Mouse (Mus musculus) kidney, embryonic 16.5 days (tissue): ENCODE results near the gene Sema4d. TPM values are rescaled to one million over a fixed set of nuclear protein-coding genes. Genes with fewer than 3 reads are reported as not detected.

Source experiments
- ATAC-seq: fragments of 200-750 bp; cut with Nextera tagmentation; 2 replicates; pipeline ENCODE4 v1.8.0; 2017; ENCODE audit warnings: moderate TSS enrichment; ENCODE audit not compliant: low FRiP score, low TSS enrichment
- H3K27ac ChIP-seq: fragments of 300-500 bp; sonication (generic); 2 replicates; pipeline ENCODE4 v1.5.1; 2014; ENCODE audit warnings: low read length
- H3K27me3 ChIP-seq: fragments of 300-500 bp; sonication (generic); 2 replicates; pipeline ENCODE4 v1.6.1; 2014; ENCODE audit warnings: low read length, control low read depth, mixed read lengths; ENCODE audit not compliant: insufficient read depth
- H3K36me3 ChIP-seq: fragments of 300-500 bp; sonication (generic); 2 replicates; pipeline ENCODE4 v1.6.1; 2014; ENCODE audit warnings: low read length, control low read depth, mixed read lengths; ENCODE audit not compliant: insufficient read depth
- H3K4me1 ChIP-seq: fragments of 300-500 bp; sonication (generic); 2 replicates; pipeline ENCODE4 v1.6.1; 2014; ENCODE audit warnings: low read length, control low read depth, mixed read lengths; ENCODE audit not compliant: insufficient read depth
- H3K4me2 ChIP-seq: fragments of 300-500 bp; sonication (generic); replicated peaks from 2 replicates; pipeline ENCODE4 v1.6.1; 2014; ENCODE audit warnings: low read depth, low read length
- H3K4me3 ChIP-seq: fragments of 300-500 bp; sonication (generic); 2 replicates; pipeline ENCODE4 v1.5.1; 2014; ENCODE audit warnings: mild to moderate bottlenecking, low read length
- H3K9ac ChIP-seq: fragments of 300-500 bp; sonication (generic); replicated peaks from 2 replicates; pipeline ENCODE4 v1.6.1; 2014; ENCODE audit warnings: low read length
- H3K9me3 ChIP-seq: fragments of 300-500 bp; sonication (generic); 2 replicates; pipeline ENCODE4 v1.6.1; 2016; ENCODE audit warnings: low read length, control low read depth
- WGBS: fragments of 180-500 bp; shearing (Covaris S2); extraction: QIAGEN DNeasy Blood & Tissue Kit; methylation state at CpG from one replicate; pipeline ENCODE4 v1.1.7; 2014; 5-methylcytosine and 5-hydroxymethylcytosine counted together
- polyA plus RNA-seq: library from polyadenylated mRNA; unstranded; fragments of >200 nt; fragmentation: Nextera tagmentation; extraction: Ambion mirVana; gene quantifications from 2 replicates; pipeline ENCODE4 v1.2.1, GENCODE M21; 2015

Sema4d gene
- polyA plus RNA-seq, 1 experiment from 2014 or later, result 29.0 TPM

DNA sequence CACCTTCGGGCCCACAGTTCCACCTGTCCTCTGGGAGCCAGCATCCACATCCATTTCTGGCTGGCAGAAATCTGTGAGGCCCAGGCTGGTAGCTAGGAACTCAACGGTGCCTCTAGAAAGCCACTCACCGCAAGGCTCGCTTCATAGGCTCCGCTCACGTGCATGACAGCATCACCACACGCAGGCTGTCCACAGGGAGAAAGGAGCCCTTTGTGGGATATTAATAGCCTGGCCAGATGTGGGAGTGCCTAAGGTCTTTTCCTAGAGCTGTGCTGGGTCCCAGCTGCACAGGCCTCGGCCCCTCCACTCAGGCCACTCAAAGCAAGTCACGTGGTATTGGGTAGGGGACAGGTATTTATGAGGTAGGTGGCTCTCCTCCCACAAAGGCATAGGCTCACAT is 35.1 kb downstream of the Sema4d start:
- Histone ChIP-seq H3K9me3 (no peaks in the 10 kb centered on the region), H3K27me3 (no peaks in the 10 kb centered on the region), H3K4me2 (no peak overlapping the region), H3K9ac (no peak overlapping the region), H3K4me3 (no peak overlapping the region), H3K27ac (no peak overlapping the region), H3K36me3 (no peaks in the 10 kb centered on the region; the same call in 1 of the 2 replicates), H3K4me1 (peaks cover 35% of the 10 kb centered on the region)
- WGBS, result 49% methylated on average over 9 of the region's 9 CpGs
- peak; percentile 49 for ATAC-seq

GRCm38 (mm10) chr13:51757099-51757498 is 36.4 kb downstream of the Sema4d start:
- Histone ChIP-seq H3K27ac (no peak overlapping the region), H3K9me3 (no peaks in the 10 kb centered on the region), H3K4me3 (no peak overlapping the region), H3K4me1 (peaks cover 48% of the 10 kb centered on the region), H3K4me2 (no peak overlapping the region), H3K36me3 (no peaks in the 10 kb centered on the region), H3K9ac (no peak overlapping the region), H3K27me3 (no peaks in the 10 kb centered on the region)
- WGBS, result 71% methylated on average over 2 of the region's 2 CpGs
- no peak for ATAC-seq

DNA sequence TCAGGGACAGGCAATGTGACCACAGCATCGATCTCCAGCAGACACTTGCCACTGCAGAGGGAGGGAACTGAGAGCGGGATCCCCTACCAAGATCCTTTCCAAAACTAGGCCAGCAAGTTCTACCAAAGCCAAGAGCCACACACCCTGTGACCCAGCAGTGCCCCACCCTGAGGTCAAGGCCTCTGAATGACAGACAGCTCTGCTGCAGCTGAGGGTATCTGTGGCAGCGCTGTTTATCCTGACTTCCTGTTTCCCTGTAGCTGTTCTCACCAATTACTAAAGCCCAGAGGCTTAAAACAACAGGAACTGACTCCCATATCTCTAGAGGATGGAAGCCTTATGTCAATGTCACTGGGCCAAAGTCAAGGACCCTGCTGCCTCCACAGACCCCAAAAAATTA is 37.0 kb downstream of the Sema4d start:
- no peaks in the 10 kb centered on the region for H3K36me3 ChIP-seq
- no peaks in the 10 kb centered on the region for H3K27me3 ChIP-seq
- H3K9ac ChIP-seq, result no peak overlapping the region
- peaks cover 50% of the 10 kb centered on the region for H3K4me1 ChIP-seq
- no peak for ATAC-seq
- H3K4me2 ChIP-seq, result no peak overlapping the region
- no peak overlapping the region for H3K4me3 ChIP-seq
- WGBS, result 53% methylated on average over 3 of the region's 3 CpGs
- peak overlapping the region; percentile 8; the same call in 1 of the 2 replicates for H3K27ac ChIP-seq
- no peaks in the 10 kb centered on the region for H3K9me3 ChIP-seq

GRCm38 (mm10) chr13:51756019-51756418 is 37.5 kb downstream of the Sema4d start:
- H3K9ac ChIP-seq, result no peak overlapping the region
- H3K27me3 ChIP-seq, result no peaks in the 10 kb centered on the region
- H3K9me3 ChIP-seq, result no peaks in the 10 kb centered on the region
- 76% methylated on average over 9 of the region's 9 CpGs for WGBS
- peak overlapping the region; percentile 8; the same call in 1 of the 2 replicates for H3K27ac ChIP-seq
- no peak overlapping the region for H3K4me2 ChIP-seq
- no peak overlapping the region for H3K4me3 ChIP-seq
- peaks cover 50% of the 10 kb centered on the region for H3K4me1 ChIP-seq
- no peak for ATAC-seq
- no peaks in the 10 kb centered on the region for H3K36me3 ChIP-seq

- no peak for ATAC-seq
- peaks cover 50% of the 10 kb centered on the region for H3K4me1 ChIP-seq
- H3K9ac ChIP-seq, result no peak overlapping the region
- H3K9me3 ChIP-seq, result no peaks in the 10 kb centered on the region
- no peak overlapping the region for H3K4me3 ChIP-seq
- no peaks in the 10 kb centered on the region for H3K36me3 ChIP-seq
- WGBS, result 88% methylated on average over 7 of the region's 7 CpGs
- H3K27me3 ChIP-seq, result no peaks in the 10 kb centered on the region
- H3K27ac ChIP-seq, result no peak overlapping the region
- H3K4me2 ChIP-seq, result no peak overlapping the region
Observed at GRCm38 (mm10) chr13:51755584-51755983, 38.0 kb downstream of the Sema4d start.

DNA sequence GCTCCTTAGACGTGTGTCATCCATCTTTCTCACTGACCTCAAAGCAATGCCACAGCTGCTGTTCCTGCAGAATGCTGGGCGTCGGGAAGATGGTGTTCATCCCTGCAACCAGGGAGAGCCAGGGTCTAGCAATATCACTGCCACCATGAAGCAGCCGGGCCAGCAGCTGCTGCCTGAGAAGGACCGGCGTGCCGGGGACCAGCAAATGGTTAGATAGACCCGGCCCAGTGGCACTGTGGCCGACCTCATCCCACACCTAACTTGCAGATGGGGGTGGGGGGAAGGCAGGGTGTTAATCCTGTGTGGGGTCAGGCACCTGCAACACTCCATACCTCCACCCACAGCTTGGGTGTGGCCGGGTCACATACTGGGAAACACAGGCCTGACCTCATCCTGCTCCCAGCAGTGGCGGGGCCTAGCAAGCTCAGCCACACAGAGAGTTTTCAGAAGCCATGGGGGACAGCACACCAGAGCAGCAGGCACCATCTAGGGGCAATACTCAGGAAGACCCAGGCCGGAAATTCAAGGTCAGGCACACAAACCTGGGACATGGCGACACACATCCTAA is 38.9 kb downstream of the Sema4d start:
- H3K4me1 ChIP-seq, result peaks cover 50% of the 10 kb centered on the region
- H3K27me3 ChIP-seq, result no peaks in the 10 kb centered on the region
- 72% methylated on average over 13 of the region's 13 CpGs for WGBS
- H3K36me3 ChIP-seq, result no peaks in the 10 kb centered on the region
- H3K4me2 ChIP-seq, result no peak overlapping the region
- no peak overlapping the region for H3K9ac ChIP-seq
- H3K27ac ChIP-seq, result no peak overlapping the region
- ATAC-seq, result no peak; the same call in 1 of the 2 replicates
- H3K4me3 ChIP-seq, result no peak overlapping the region
- no peaks in the 10 kb centered on the region for H3K9me3 ChIP-seq

- ATAC-seq, result peak; percentile 27; the same call in 1 of the 2 replicates
- Histone ChIP-seq H3K4me3 (no peak overlapping the region), H3K27me3 (no peaks in the 10 kb centered on the region), H3K36me3 (no peaks in the 10 kb centered on the region), H3K4me1 (peaks cover 50% of the 10 kb centered on the region), H3K27ac (peak overlapping the region; percentile 36; the same call in 1 of the 2 replicates), H3K9me3 (no peaks in the 10 kb centered on the region), H3K9ac (peak overlapping the region; percentile 45; the same call in 1 of the 2 replicates), H3K4me2 (no peak overlapping the region)
- WGBS, result 65% methylated on average over 5 of the region's 5 CpGs
Observed at GRCm38 (mm10) chr13:51753802-51754444, 39.6 kb downstream of the Sema4d start.

DNA sequence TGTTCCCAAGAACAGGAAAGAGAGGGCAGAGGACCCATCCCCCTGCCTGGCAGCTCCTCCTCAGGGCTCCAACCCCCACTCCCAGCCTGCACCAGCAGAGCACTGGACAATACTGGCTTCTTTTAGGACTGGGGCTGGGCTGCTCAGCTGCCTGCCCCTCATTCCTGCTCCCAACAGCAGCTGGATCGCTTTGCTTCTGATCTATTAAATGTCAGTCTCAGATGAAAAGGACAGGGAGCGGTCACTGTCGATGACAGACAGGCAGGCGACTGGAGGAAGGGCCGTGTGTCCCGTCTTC is 40.4 kb downstream of the Sema4d start:
- H3K27ac ChIP-seq, result peak overlapping the region; percentile 60; the same call in 1 of the 2 replicates
- H3K27me3 ChIP-seq, result no peaks in the 10 kb centered on the region
- WGBS, result 39% methylated on average over 6 of the region's 6 CpGs
- peak overlapping the region; percentile 45 for H3K9ac ChIP-seq
- H3K4me2 ChIP-seq, result no peak overlapping the region
- peaks cover 53% of the 10 kb centered on the region for H3K4me1 ChIP-seq
- 0 out of 2 replicates have a peak, but pooled peaks have one; percentile 17 for ATAC-seq
- no peaks in the 10 kb centered on the region for H3K9me3 ChIP-seq
- no peak overlapping the region for H3K4me3 ChIP-seq
- H3K36me3 ChIP-seq, result no peaks in the 10 kb centered on the region

DNA sequence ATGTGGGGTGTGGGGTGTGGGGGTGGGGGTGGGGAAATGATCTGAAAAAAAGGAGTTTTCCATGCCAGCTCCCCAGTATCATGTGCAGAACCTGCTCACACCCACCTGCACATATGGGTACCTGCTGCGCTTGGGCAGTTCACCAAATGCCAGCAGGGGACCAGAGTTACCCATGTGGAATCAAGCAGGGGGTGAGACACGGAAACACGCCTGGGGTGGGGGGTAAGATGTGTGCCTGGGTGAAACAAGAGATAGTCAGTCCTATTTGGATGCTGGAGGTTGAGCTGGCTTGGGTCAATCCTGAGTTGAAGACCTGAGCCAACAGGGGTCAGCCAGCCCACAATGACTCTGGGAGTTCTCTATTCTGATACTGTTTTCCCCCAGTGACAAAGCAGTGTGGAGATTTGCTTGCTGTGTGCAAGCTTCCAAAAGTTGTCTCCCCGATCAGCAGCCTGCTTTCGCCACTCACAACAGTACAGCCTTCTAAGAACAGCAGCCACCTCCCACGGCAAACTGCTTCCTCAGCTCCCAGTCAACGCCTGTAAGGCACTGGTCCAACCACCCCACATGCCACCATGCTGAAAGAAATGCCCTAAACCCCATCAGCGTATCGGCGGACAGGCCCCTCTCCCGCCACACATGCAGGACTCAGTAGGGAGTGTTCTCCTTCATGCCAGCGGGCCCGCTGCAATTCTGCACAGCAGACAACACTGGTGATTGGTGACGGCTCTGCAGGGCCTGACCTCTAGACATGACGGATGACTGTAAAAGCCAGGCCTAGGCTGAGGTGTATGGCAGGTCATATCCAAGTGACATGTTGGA is 41.0 kb downstream of the Sema4d start:
- H3K9ac ChIP-seq, result no peak overlapping the region; the same call in 1 of the 2 replicates

More for the DNA sequence above, 41.0 kb downstream of the Sema4d start:
- no peaks in the 10 kb centered on the region for H3K36me3 ChIP-seq
- WGBS, result 47% methylated on average over 15 of the region's 15 CpGs
- no peak overlapping the region for H3K4me2 ChIP-seq
- peak; percentile 9; the same call in 1 of the 2 replicates for ATAC-seq
- no peaks in the 10 kb centered on the region for H3K9me3 ChIP-seq
- H3K27me3 ChIP-seq, result no peaks in the 10 kb centered on the region
- peak overlapping the region; percentile 60 for H3K27ac ChIP-seq
- H3K4me1 ChIP-seq, result peaks cover 58% of the 10 kb centered on the region
- no peak overlapping the region for H3K4me3 ChIP-seq
